8 mouse cellular contexts compared by ENCODE assay signal in genomic region chr4:58913336-58914026, GRCm38 (mm10). TPM values are rescaled to one million over a fixed set of nuclear protein-coding genes. Genes with fewer than 3 reads are reported as not detected.
DNase-seq lines count a peak whose midpoint lies in the region; ATAC-seq lines count a peak whose summit lies in the region.

No protein-coding gene starts in this region.

- ATAC-seq in megakaryocyte progenitor cell, adult 5-6 weeks (replicated peaks; ENCODE audit: poor library complexity): peak; percentile 59

- DNase-seq in embryo, embryonic 11 days: peak; percentile 5
- DNase-seq in embryo, embryonic 10 days (ENCODE audit: low spot score): no peak
- DNase-seq in MN1 (ENCODE audit: low spot score): peak; percentile 15
- DNase-seq in induced T-regulatory cell, adult 2 months (ENCODE audit: low read depth): peak; percentile 25
- DNase-seq in spleen, postnatal 4 days (ENCODE audit: low spot score in 2 of 2): no peak
- DNase-seq in thymus, postnatal 10 days (ENCODE audit: low spot score in 2 of 2): no peak
- no peak for DNase-seq in kidney, adult 9 months

RNA-seq across cellular contexts. Expression of gene Ecpas, which starts 0.9 kb away (rescaled TPM):
- 108 and 109 TPM in 2 replicates for total RNA-seq in megakaryocyte progenitor cell, adult 5-6 weeks (2015)
- total RNA-seq in megakaryocyte progenitor cell, adult 5-6 weeks (2017): 75.8 and 86.8 TPM in 2 replicates

RNA-seq across cellular contexts. Expression of gene Zkscan16, which starts 29.9 kb away (rescaled TPM):
- not detected in 2 replicates for total RNA-seq in megakaryocyte progenitor cell, adult 5-6 weeks (2015)
- not detected in 2 replicates for total RNA-seq in megakaryocyte progenitor cell, adult 5-6 weeks (2017)

Comparison
In these comparisons a context has a peak if more than half of its experiments do, and no peak if none do; other contexts are left out.
1. DNase-seq: peak in embryo, embryonic 11 days (single experiment), MN1 (single experiment) and induced T-regulatory cell, adult 2 months (single experiment); none in embryo, embryonic 10 days (single experiment), spleen, postnatal 4 days (0 of 2), thymus, postnatal 10 days (0 of 2) and kidney, adult 9 months (single experiment).